In genomic region chr10:93274277-93274696, GRCm38 (mm10) we compare ENCODE assay signal across 9 mouse cellular contexts. TPM values are rescaled to one million over a fixed set of nuclear protein-coding genes. Genes with fewer than 3 reads are reported as not detected.
DNase-seq lines count a peak whose midpoint lies in the region; ATAC-seq and TF ChIP-seq lines count a peak whose summit lies in the region.
"Had no signal": no experiment of that assay in that cellular context is flagged by ENCODE, and none has a peak within 500 bp of the region (broad histone marks: within the 10 kb centered on the region; RNA-seq: fewer than 3 reads in every experiment).

No protein-coding gene starts in this region.

- peaks cover 58% of the 10 kb centered on the region for H3K4me1 ChIP-seq in heart, embryonic 10.5 days
- H3K4me1 ChIP-seq in heart, embryonic 11.5 days (ENCODE audit: control insufficient read depth, insufficient read depth, low read length), result peaks cover 35% of the 10 kb centered on the region
- H3K4me1 ChIP-seq in hindbrain, embryonic 12.5 days, result peaks cover 44% of the 10 kb centered on the region
- H3K4me1 ChIP-seq in stomach, postnatal 0 days (replicated peaks; ENCODE audit: control insufficient read depth, insufficient read depth), result peaks cover 19% of the 10 kb centered on the region

- no peak overlapping the region for H3K4me2 ChIP-seq in heart, embryonic 11.5 days
- H3K4me2 ChIP-seq in hindbrain, embryonic 12.5 days (replicated peaks), result no peak overlapping the region
- no peak overlapping the region for H3K4me2 ChIP-seq in stomach, postnatal 0 days (replicated peaks; ENCODE audit: low read depth)
- H3K4me2 ChIP-seq: lung, embryonic 15.5 days had no signal

- H3K27me3 ChIP-seq in heart, embryonic 10.5 days (ENCODE audit: insufficient read depth, poor library complexity, severe bottlenecking), result no peaks in the 10 kb centered on the region
- H3K27me3 ChIP-seq in heart, embryonic 11.5 days (ENCODE audit: control insufficient read depth, insufficient read depth, low read length), result no peaks in the 10 kb centered on the region
- H3K27me3 ChIP-seq in hindbrain, embryonic 12.5 days, result no peaks in the 10 kb centered on the region
- no peaks in the 10 kb centered on the region for H3K27me3 ChIP-seq in stomach, postnatal 0 days (ENCODE audit: control insufficient read depth, insufficient read depth, low read length)
- H3K27me3 ChIP-seq: lung, embryonic 15.5 days had no signal

- ATAC-seq in heart, embryonic 11.5 days (replicated peaks; ENCODE audit: insufficient number of reproducible peaks, low FRiP score, low TSS enrichment), result no peak
- no peak for ATAC-seq in hindbrain, embryonic 12.5 days (ENCODE audit: low FRiP score)
- peak; percentile 20; the same call in 1 of the 2 replicates for ATAC-seq in stomach, postnatal 0 days (ENCODE audit: low FRiP score, low TSS enrichment)

- peak; percentile 4; the same call in 1 of the 2 replicates for TF ChIP-seq CTCF in stomach, postnatal 0 days (IDR thresholded peaks at IDR 0.05; ENCODE audit: low read depth)

- WGBS in heart, embryonic 10.5 days, result 48% methylated on average over 2 of the region's 2 CpGs
- WGBS in heart, embryonic 11.5 days (ENCODE audit: insufficient replicate concordance), result 51% methylated on average over 2 of the region's 2 CpGs
- WGBS in hindbrain, embryonic 12.5 days, result 65% methylated on average over 2 of the region's 2 CpGs
- 48% methylated on average over 2 of the region's 2 CpGs for WGBS in stomach, postnatal 0 days

- no peak overlapping the region for H3K4me3 ChIP-seq in heart, embryonic 10.5 days
- H3K4me3 ChIP-seq in heart, embryonic 11.5 days (ENCODE audit: low read depth, low read length), result no peak overlapping the region
- no peak overlapping the region for H3K4me3 ChIP-seq in hindbrain, embryonic 12.5 days
- no peak overlapping the region for H3K4me3 ChIP-seq in stomach, postnatal 0 days (ENCODE audit: low read depth, low read length)
- H3K4me3 ChIP-seq: lung, embryonic 15.5 days had no signal

- no peaks in the 10 kb centered on the region for H3K9me3 ChIP-seq in heart, embryonic 10.5 days
- no peaks in the 10 kb centered on the region for H3K9me3 ChIP-seq in heart, embryonic 11.5 days (replicated peaks; ENCODE audit: control insufficient read depth, low read length)
- no peaks in the 10 kb centered on the region for H3K9me3 ChIP-seq in hindbrain, embryonic 12.5 days (replicated peaks)
- no peaks in the 10 kb centered on the region for H3K9me3 ChIP-seq in stomach, postnatal 0 days (ENCODE audit: control insufficient read depth, low read length)
- H3K9me3 ChIP-seq: lung, embryonic 15.5 days had no signal

- H3K27ac ChIP-seq in heart, embryonic 10.5 days, result peak overlapping the region; percentile 36; the same call in 1 of the 2 replicates
- H3K27ac ChIP-seq in heart, embryonic 11.5 days (ENCODE audit: low read depth, low read length), result no peak overlapping the region
- peak overlapping the region; percentile 60; the same call in 1 of the 2 replicates for H3K27ac ChIP-seq in hindbrain, embryonic 12.5 days
- H3K27ac ChIP-seq in stomach, postnatal 0 days (replicated peaks), result peak overlapping the region; percentile 71
- H3K27ac ChIP-seq: lung, embryonic 15.5 days had no signal

- H3K9ac ChIP-seq in heart, embryonic 11.5 days (ENCODE audit: low read depth, low read length), result no peak overlapping the region
- H3K9ac ChIP-seq in hindbrain, embryonic 12.5 days, result no peak overlapping the region
- H3K9ac ChIP-seq in stomach, postnatal 0 days (ENCODE audit: low read length), result no peak overlapping the region
- H3K9ac ChIP-seq: lung, embryonic 15.5 days had no signal

- no peak for TF ChIP-seq EP300 in stomach, postnatal 0 days (optimal IDR thresholded peaks at IDR 0.05)

- DNase-seq in heart, embryonic 10.5 days (ENCODE audit: low spot score), result no peak
- DNase-seq in thymus, postnatal 0 days (ENCODE audit: low spot score), result peak; percentile 52
- no peak for DNase-seq in thymus, postnatal 10 days (ENCODE audit: low spot score in 2 of 2)
- DNase-seq in stomach, postnatal 0 days (ENCODE audit: low spot score), result peak; percentile 60
- no peak for DNase-seq in adrenal gland, adult 2 months
- no peak for DNase-seq in adrenal gland, postnatal 36 days

- H3K36me3 ChIP-seq in heart, embryonic 10.5 days, result peaks cover 21% of the 10 kb centered on the region
- no peaks in the 10 kb centered on the region for H3K36me3 ChIP-seq in heart, embryonic 11.5 days (ENCODE audit: control insufficient read depth, insufficient read depth, low read length)
- H3K36me3 ChIP-seq in hindbrain, embryonic 12.5 days, result no peaks in the 10 kb centered on the region
- H3K36me3 ChIP-seq in stomach, postnatal 0 days (ENCODE audit: control insufficient read depth, insufficient read depth, low read length), result no peaks in the 10 kb centered on the region

RNA-seq across cellular contexts. Expression of gene Elk3, which starts 36.6 kb away (rescaled TPM):
- 23.6 and 25.9 TPM in 2 replicates for polyA plus RNA-seq in heart, embryonic 10.5 days (2016; fragmentation: Nextera tagmentation; extraction: Ambion mirVana)
- 39.9 and 42.1 TPM in 2 replicates for polyA plus RNA-seq in heart, embryonic 11.5 days (2014; fragmentation: Nextera tagmentation; extraction: Ambion mirVana)
- 18.2 and 19.1 TPM in 2 replicates for polyA plus RNA-seq in thymus, postnatal 0 days (2015; fragmentation: Nextera tagmentation; extraction: Ambion mirVana)
- 20.9 and 23.6 TPM in 2 replicates for polyA plus RNA-seq in hindbrain, embryonic 12.5 days (2016; fragmentation: Nextera tagmentation; extraction: Ambion mirVana)
- 11.3 and 12.5 TPM in 2 replicates for polyA plus RNA-seq in stomach, postnatal 0 days (2015; fragmentation: Nextera tagmentation; extraction: Ambion mirVana)
- total RNA-seq in adrenal gland, adult 2 months (2021), result 10 to 100 TPM; 31.1 to 51.5 TPM
- polyA plus RNA-seq in adrenal gland, adult 2 months (2012; rRNA removed), result 54.3 and 59.5 TPM in 2 replicates
- total RNA-seq in adrenal gland, postnatal 36 days (2021), result 10 to 100 TPM; 40.2 to 42.0 TPM

Comparison
In these comparisons a context has a peak if more than half of its experiments do, and no peak if none do; other contexts are left out.
1. DNase-seq: peak in thymus, postnatal 0 days (single experiment) and stomach, postnatal 0 days (single experiment); none in heart, embryonic 10.5 days (single experiment), thymus, postnatal 10 days (0 of 2), adrenal gland, adult 2 months (single experiment) and adrenal gland, postnatal 36 days (0 of 2).